Mouse (Mus musculus) megakaryocyte, embryonic 14.5 days (primary cell): ENCODE results near the gene Col15a1. TPM values are rescaled to one million over a fixed set of nuclear protein-coding genes. Genes with fewer than 3 reads are reported as not detected.

ENCODE experiments used
- H3K27me3 ChIP-seq: replicated peaks from 2 replicates; pipeline ENCODE3; 2012; ENCODE audit warnings: inconsistent platforms
- H3K36me3 ChIP-seq: replicated peaks from 2 replicates; pipeline ENCODE3; 2012; ENCODE audit warnings: low read length, inconsistent platforms, mixed read lengths
- H3K4me1 ChIP-seq: 2 replicates; pipeline ENCODE4 v1.6.1; 2012; ENCODE audit warnings: inconsistent platforms
- H3K4me3 ChIP-seq: replicated peaks from 2 replicates; pipeline ENCODE3; 2012; ENCODE audit warnings: moderate library complexity, mild to moderate bottlenecking, inconsistent platforms
- H3K9me3 ChIP-seq: 2 replicates; pipeline ENCODE4 v1.6.1; 2012; ENCODE audit warnings: inconsistent platforms
- FLI1 ChIP-seq: IDR thresholded peaks from 2 replicates; pipeline ENCODE4 v1.6.1; 2012; ENCODE audit warnings: low read length, inconsistent platforms, mixed read lengths
- GATA1 ChIP-seq: IDR thresholded peaks from 3 replicates; pipeline ENCODE4 v1.6.1; 2012; ENCODE audit warnings: mixed read lengths, low read length, inconsistent platforms, borderline replicate concordance
- polyA plus RNA-seq: library from polyadenylated mRNA; stranded (reverse); fragments of >175 nt; gene quantifications from 2 replicates; pipeline ENCODE4 v1.2.3, GENCODE M21; 2012; ENCODE audit warnings: low replicate concordance; ENCODE audit not compliant: insufficient read depth

The Col15a1 gene
- polyA plus RNA-seq, 1 experiment = 0.16 TPM

- no peaks in the 10 kb centered on the region for H3K9me3 ChIP-seq
- no peak for TF ChIP-seq FLI1
- no peak for TF ChIP-seq GATA1
- H3K36me3 ChIP-seq = no peaks in the 10 kb centered on the region
These were observed 34.2 kb downstream of the Col15a1 start for GRCm38 (mm10) chr4:47242127-47242526.

GRCm38 (mm10) chr4:47244651-47245050, 36.7 kb downstream of the Col15a1 start:
- no peaks in the 10 kb centered on the region for H3K36me3 ChIP-seq
- no peak overlapping the region for H3K4me3 ChIP-seq
- peaks cover 46% of the 10 kb centered on the region for H3K27me3 ChIP-seq
- TF ChIP-seq FLI1 = no peak
- TF ChIP-seq GATA1 = no peak
- H3K4me1 ChIP-seq = peaks cover 42% of the 10 kb centered on the region
- H3K9me3 ChIP-seq = no peaks in the 10 kb centered on the region

More at GRCm38 (mm10) chr4:47242127-47242526, 34.2 kb downstream of the Col15a1 start:
- Histone ChIP-seq H3K4me1 (peaks cover 33% of the 10 kb centered on the region), H3K27me3 (peaks cover 46% of the 10 kb centered on the region), H3K4me3 (no peak overlapping the region)

DNA sequence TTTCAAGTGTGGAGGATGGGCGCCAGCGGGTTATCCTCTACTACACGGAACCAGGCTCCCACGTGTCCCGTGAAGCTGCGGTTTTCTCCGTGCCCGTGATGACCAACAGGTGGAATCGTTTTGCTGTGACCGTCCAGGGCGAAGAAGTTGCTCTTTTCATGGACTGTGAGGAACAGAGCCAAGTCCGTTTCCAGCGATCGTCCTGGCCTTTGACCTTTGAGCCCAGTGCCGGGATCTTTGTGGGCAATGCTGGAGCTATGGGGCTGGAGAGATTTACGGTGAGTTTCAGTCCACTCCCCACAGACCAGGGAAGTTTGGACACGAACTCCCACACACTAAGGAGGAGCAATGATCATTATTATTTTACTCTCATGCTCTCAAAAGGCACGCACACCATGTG, 37.7 kb downstream of the Col15a1 start:
- no peaks in the 10 kb centered on the region for H3K36me3 ChIP-seq
- no peak for TF ChIP-seq FLI1
- TF ChIP-seq GATA1 = no peak
- H3K4me1 ChIP-seq = peaks cover 48% of the 10 kb centered on the region
- no peak overlapping the region for H3K4me3 ChIP-seq
- no peaks in the 10 kb centered on the region for H3K9me3 ChIP-seq
- peaks cover 53% of the 10 kb centered on the region for H3K27me3 ChIP-seq

DNA sequence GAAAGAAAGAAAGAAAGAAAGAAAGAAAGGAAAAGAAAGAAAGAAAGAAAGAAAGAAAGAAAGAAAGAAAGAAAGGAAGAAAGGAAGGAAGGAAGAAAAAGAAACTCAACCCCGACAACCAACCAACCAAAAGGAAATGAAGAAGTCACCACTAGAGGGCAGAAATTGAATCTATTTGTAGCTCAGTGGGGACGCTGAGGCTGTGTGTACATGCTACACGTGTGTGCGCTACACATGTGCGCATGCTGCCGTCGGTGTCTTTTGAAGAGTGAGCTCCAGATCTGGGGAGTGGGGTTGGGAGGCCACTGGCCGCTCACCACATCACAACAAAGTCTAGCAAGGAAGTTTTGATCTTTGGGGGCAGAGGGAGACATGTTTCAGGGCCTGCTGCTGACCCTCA, 38.9 kb downstream of the Col15a1 start:
- H3K4me3 ChIP-seq = peak overlapping the region; percentile 30
- H3K36me3 ChIP-seq = no peaks in the 10 kb centered on the region
- H3K4me1 ChIP-seq = peaks cover 60% of the 10 kb centered on the region
- H3K27me3 ChIP-seq = peaks cover 48% of the 10 kb centered on the region
- H3K9me3 ChIP-seq = no peaks in the 10 kb centered on the region
- TF ChIP-seq GATA1 (no peak), FLI1 (no peak)

DNA sequence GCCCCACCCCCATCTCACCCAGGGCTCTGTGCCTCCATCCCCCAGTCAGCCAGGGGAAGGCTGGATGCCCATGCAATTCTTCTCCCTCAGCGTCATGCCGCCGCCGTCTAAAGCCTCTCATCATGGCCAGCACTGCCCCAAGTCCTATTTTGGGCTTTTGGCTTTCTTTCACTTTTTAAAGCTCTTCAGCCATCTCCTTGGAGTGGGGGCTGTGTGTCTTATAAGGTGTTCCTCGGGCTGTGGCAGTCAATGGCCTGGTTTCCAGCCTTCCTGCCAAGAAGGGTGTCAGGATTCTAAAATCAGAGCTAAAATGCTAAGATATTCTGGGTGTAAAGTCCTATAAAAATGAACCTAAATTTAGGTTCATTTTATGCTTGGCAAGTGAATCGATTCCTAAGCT, 39.6 kb downstream of the Col15a1 start:
- Histone ChIP-seq H3K36me3 (no peaks in the 10 kb centered on the region), H3K9me3 (peaks cover 6% of the 10 kb centered on the region; the same call in 1 of the 2 replicates), H3K4me3 (no peak overlapping the region), H3K4me1 (peaks cover 66% of the 10 kb centered on the region), H3K27me3 (peaks cover 50% of the 10 kb centered on the region)
- TF ChIP-seq FLI1 (no peak), GATA1 (no peak)

DNA sequence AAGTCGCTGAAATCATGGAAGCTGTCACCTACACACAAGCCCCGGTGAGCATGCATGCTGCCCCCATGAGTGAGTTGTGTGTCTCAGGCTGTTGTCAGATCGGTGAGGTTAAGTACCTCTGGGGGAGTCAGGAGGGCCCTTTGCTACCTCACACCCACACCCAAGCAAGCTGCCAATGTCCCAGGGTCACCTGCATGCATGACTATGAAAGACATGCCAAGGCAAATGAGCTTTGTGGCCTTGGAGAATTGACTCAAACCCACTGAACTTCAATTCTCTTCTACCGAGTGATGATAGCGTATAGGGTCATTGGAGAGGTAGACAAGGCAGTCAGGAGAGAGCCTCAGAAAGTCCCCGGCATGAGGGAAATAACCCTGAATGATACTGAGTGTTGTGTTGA, 41.2 kb downstream of the Col15a1 start:
- Histone ChIP-seq H3K36me3 (peaks cover 6% of the 10 kb centered on the region), H3K4me1 (peaks cover 57% of the 10 kb centered on the region), H3K4me3 (no peak overlapping the region), H3K27me3 (peaks cover 40% of the 10 kb centered on the region), H3K9me3 (peaks cover 17% of the 10 kb centered on the region)
- TF ChIP-seq FLI1 = no peak
- no peak for TF ChIP-seq GATA1

- peak overlapping the region; percentile 77 for H3K4me3 ChIP-seq
These were observed 43.1 kb downstream of the Col15a1 start for GRCm38 (mm10) chr4:47251069-47251468.

DNA sequence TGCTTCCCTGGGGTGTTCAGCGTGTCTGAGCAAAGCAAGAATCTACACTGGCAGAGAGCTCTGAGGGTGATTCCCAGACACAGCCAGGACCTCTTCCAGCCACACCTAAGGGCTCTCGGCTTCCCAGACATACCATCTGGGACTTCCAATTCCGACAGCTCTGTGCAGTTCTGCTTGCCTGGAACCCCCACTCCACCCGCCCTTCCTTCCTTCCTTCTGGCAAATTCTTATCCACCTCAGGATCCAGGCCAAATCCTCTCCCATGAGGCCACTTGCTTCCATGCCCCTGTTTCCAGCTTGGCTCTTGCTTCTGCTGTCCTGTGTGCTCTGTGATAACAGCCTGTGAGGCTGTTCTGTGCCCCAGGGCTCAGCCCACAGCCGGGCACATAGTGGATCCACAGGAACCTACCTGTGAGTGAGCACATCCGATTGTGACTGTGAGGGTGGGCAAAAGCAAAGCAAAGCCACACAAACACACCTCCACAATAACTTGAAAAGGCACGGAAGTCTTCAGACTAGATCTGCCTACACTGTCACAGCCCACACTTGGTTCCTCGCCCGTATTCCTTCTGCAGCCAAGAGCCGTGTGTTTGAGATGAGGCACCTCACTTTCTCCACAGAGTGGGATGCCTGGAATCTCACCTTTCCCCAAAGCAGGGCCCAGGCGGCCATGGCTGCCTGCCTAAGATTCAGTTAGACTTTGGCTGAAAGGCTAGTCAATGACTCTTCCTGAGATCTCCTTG, 43.9 kb downstream of the Col15a1 start:
- Histone ChIP-seq H3K4me3 (no peak overlapping the region), H3K27me3 (peaks cover 32% of the 10 kb centered on the region), H3K36me3 (peaks cover 6% of the 10 kb centered on the region), H3K9me3 (peaks cover 17% of the 10 kb centered on the region), H3K4me1 (peaks cover 58% of the 10 kb centered on the region)
- TF ChIP-seq FLI1 (no peak), GATA1 (no peak)

More at GRCm38 (mm10) chr4:47251069-47251468, 43.1 kb downstream of the Col15a1 start:
- Histone ChIP-seq H3K27me3 (peaks cover 30% of the 10 kb centered on the region), H3K36me3 (peaks cover 6% of the 10 kb centered on the region), H3K9me3 (peaks cover 17% of the 10 kb centered on the region), H3K4me1 (peaks cover 59% of the 10 kb centered on the region)
- TF ChIP-seq FLI1 (no peak), GATA1 (no peak)

GRCm38 (mm10) chr4:47252627-47253026, 44.7 kb downstream of the Col15a1 start:
- H3K4me1 ChIP-seq = peaks cover 50% of the 10 kb centered on the region
- H3K36me3 ChIP-seq = peaks cover 6% of the 10 kb centered on the region
- no peak overlapping the region for H3K4me3 ChIP-seq
- peaks cover 39% of the 10 kb centered on the region for H3K27me3 ChIP-seq
- TF ChIP-seq GATA1 = no peak
- TF ChIP-seq FLI1 = no peak
- peaks cover 17% of the 10 kb centered on the region for H3K9me3 ChIP-seq

- H3K4me3 ChIP-seq = no peak overlapping the region
- H3K36me3 ChIP-seq = peaks cover 6% of the 10 kb centered on the region
- peaks cover 17% of the 10 kb centered on the region for H3K9me3 ChIP-seq
- H3K4me1 ChIP-seq = peaks cover 42% of the 10 kb centered on the region
- TF ChIP-seq GATA1 (no peak), FLI1 (no peak)
- H3K27me3 ChIP-seq = peaks cover 42% of the 10 kb centered on the region
These were observed 47.7 kb downstream of the Col15a1 start for GRCm38 (mm10) chr4:47255641-47256040.

DNA sequence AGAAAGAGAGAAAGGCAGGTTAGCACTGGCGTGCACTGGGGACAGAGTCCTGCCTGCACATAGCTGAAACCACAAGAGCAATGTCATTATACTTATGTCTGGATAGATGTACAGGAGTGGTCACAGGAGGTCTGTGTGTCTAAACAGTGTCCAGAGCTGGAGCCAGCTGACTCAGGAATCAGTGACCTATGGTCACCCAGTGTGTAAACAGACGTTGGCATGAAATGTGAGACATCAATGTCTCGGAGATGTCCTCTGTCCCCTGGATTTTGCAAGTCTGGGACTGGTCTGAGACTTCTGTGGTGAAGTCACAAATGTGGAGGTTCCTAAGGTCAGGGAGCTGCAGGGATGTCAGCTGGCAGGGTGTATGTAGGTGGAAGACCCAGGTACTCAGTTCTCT, 50.2 kb downstream of the Col15a1 start:
- H3K27me3 ChIP-seq = peaks cover 50% of the 10 kb centered on the region
- TF ChIP-seq FLI1 (no peak), GATA1 (no peak)
- H3K4me3 ChIP-seq = no peak overlapping the region
- H3K9me3 ChIP-seq = peaks cover 5% of the 10 kb centered on the region
- peaks cover 3% of the 10 kb centered on the region for H3K36me3 ChIP-seq
- H3K4me1 ChIP-seq = peaks cover 43% of the 10 kb centered on the region
